Mouse (Mus musculus) liver, embryonic 12.5 days (tissue): ENCODE data around the gene Gm13278. TPM values are rescaled to one million over a fixed set of nuclear protein-coding genes. Genes with fewer than 3 reads are reported as not detected.
"Not testable (repeated sequence)": the region's sequence is repeated elsewhere in the genome, so short reads cannot be mapped to it uniquely, and the experiment has no call there.

Experiments
- ATAC-seq: fragments of 200-750 bp; cut with Nextera tagmentation; 2 replicates; pipeline ENCODE4 v1.8.0; 2017; ENCODE audit warnings: moderate number of reproducible peaks, mild to moderate bottlenecking, moderate library complexity
- H3K27ac ChIP-seq: fragments of 300-500 bp; sonication (generic); 2 replicates; pipeline ENCODE4 v1.5.1; 2016; ENCODE audit warnings: mild to moderate bottlenecking
- H3K27me3 ChIP-seq: fragments of 300-500 bp; sonication (generic); replicated peaks from 2 replicates; pipeline ENCODE4 v1.6.1; 2016; ENCODE audit warnings: mild to moderate bottlenecking, moderate library complexity
- H3K36me3 ChIP-seq: fragments of 300-500 bp; sonication (generic); 2 replicates; pipeline ENCODE4 v1.6.1; 2016; ENCODE audit warnings: mild to moderate bottlenecking, moderate library complexity
- H3K4me1 ChIP-seq: fragments of 300-500 bp; sonication (generic); 2 replicates; pipeline ENCODE4 v1.6.1; 2016
- H3K4me2 ChIP-seq: fragments of 300-500 bp; sonication (generic); 2 replicates; pipeline ENCODE4 v1.6.1; 2016; ENCODE audit warnings: mild to moderate bottlenecking, moderate library complexity
- H3K4me3 ChIP-seq: fragments of 300-500 bp; sonication (generic); 2 replicates; pipeline ENCODE4 v1.5.1; 2016; ENCODE audit warnings: mild to moderate bottlenecking, moderate library complexity
- H3K9ac ChIP-seq: fragments of 300-500 bp; sonication (generic); 2 replicates; pipeline ENCODE4 v1.6.1; 2016; ENCODE audit warnings: mild to moderate bottlenecking, moderate library complexity
- H3K9me3 ChIP-seq: fragments of 300-500 bp; sonication (generic); replicated peaks from 2 replicates; pipeline ENCODE4 v1.6.1; 2016; ENCODE audit warnings: mild to moderate bottlenecking, moderate library complexity
- WGBS: fragments of 180-500 bp; shearing (Covaris S2); methylation state at CpG from one replicate; pipeline ENCODE4 v1.1.7; 2016; ENCODE audit not compliant: insufficient replicate concordance; 5-methylcytosine and 5-hydroxymethylcytosine counted together
- polyA plus RNA-seq: library from polyadenylated mRNA; unstranded; fragments of >200 nt; fragmentation: Nextera tagmentation; extraction: Ambion mirVana; gene quantifications from 2 replicates; pipeline ENCODE4 v1.2.1, GENCODE M21; 2016

The Gm13278 gene
- polyA plus RNA-seq, 1 experiment from 2014 or later = not detected

- H3K36me3 ChIP-seq, H3K9me3 ChIP-seq, ATAC-seq, H3K4me3 ChIP-seq, H3K27me3 ChIP-seq, H3K27ac ChIP-seq, H3K4me1 ChIP-seq, H3K9ac ChIP-seq: not testable (repeated sequence)
- no CpG with 5 or more reads among the region's 29 CpGs for WGBS
- peak within 1 kb of the TSS; percentile 47 for H3K4me2 ChIP-seq
Measured at GRCm38 (mm10) chr4:88802954-88803353, 11.6 kb downstream of the Gm13278 start, which contains the start of gene Gm13287. Gene Gm13287, plus strand, starts transcription at chr4:88803254.

GRCm38 (mm10) chr4:88805231-88805630 lies 13.9 kb downstream of the Gm13278 start, which contains the start of gene Gm13288:
Gene Gm13288, plus strand, starts transcription at chr4:88805531.
- not testable (repeated sequence) for H3K36me3 ChIP-seq, H3K4me3 ChIP-seq, H3K4me1 ChIP-seq, H3K9ac ChIP-seq, ATAC-seq, H3K27ac ChIP-seq, H3K9me3 ChIP-seq
- H3K4me2 ChIP-seq = peak within 1 kb of the TSS; percentile 50
- peaks cover 12% of the 10 kb centered on the region for H3K27me3 ChIP-seq
- WGBS = no CpG with 5 or more reads among the region's 8 CpGs

DNA sequence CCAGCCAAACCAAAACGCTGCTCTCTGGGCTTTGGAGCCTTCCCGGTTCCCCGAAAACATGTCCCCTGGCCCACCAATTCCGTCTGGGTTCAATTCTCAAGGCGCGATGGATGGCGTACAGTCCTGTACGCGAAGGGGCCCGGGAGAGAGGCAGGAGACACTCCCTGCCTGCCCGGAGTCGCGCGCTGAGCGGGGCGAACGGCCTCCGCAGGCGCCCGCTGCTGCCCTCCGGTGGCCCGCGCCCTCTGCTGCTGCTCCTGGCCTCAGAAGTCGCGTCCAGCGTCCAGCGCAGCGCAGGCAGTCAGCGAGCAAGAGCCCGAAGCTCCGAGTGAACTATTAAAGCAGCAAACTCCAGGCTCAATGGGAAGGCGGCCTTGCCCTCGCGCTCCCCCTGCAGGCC lies 14.4 kb downstream of the Gm13278 start:
- H3K9me3 ChIP-seq, H3K9ac ChIP-seq, H3K4me1 ChIP-seq, H3K27ac ChIP-seq, H3K4me3 ChIP-seq, ATAC-seq, H3K36me3 ChIP-seq: not testable (repeated sequence)
- Histone ChIP-seq H3K4me2 (peak overlapping the region; percentile 50), H3K27me3 (peaks cover 12% of the 10 kb centered on the region)
- WGBS = 4% methylated on average over 5 of the region's 34 CpGs

GRCm38 (mm10) chr4:88815928-88816327 lies 24.6 kb downstream of the Gm13278 start, which contains the start of gene Ifna7:
Gene Ifna7, plus strand, starts transcription at chr4:88816228.
- no peaks in the 10 kb centered on the region for H3K4me1 ChIP-seq
- no peak within 1 kb of the TSS for H3K4me2 ChIP-seq
- no peaks in the 10 kb centered on the region for H3K9me3 ChIP-seq
- 37% methylated on average over 3 of the region's 3 CpGs for WGBS
- peaks cover 4% of the 10 kb centered on the region; the same call in 1 of the 2 replicates for H3K27me3 ChIP-seq
- H3K9ac ChIP-seq = no peak within 1 kb of the TSS
- H3K27ac ChIP-seq = no peak within 1 kb of the TSS
- H3K4me3 ChIP-seq = no peak within 1 kb of the TSS
- ATAC-seq = no peak
- no peaks in the 10 kb centered on the region for H3K36me3 ChIP-seq

GRCm38 (mm10) chr4:88819659-88820058 lies 28.3 kb downstream of the Gm13278 start, which contains the start of gene Ifna11:
Gene Ifna11, plus strand, starts transcription at chr4:88819959.
- H3K9me3 ChIP-seq = no peaks in the 10 kb centered on the region
- H3K4me2 ChIP-seq = no peak within 1 kb of the TSS
- H3K4me1 ChIP-seq = no peaks in the 10 kb centered on the region
- H3K27me3 ChIP-seq = peaks cover 4% of the 10 kb centered on the region; the same call in 1 of the 2 replicates
- no peak within 1 kb of the TSS for H3K27ac ChIP-seq
- H3K4me3 ChIP-seq = no peak within 1 kb of the TSS
- no peak for ATAC-seq
- H3K9ac ChIP-seq = no peak within 1 kb of the TSS
- H3K36me3 ChIP-seq = no peaks in the 10 kb centered on the region
- 45% methylated on average over 1 of the region's 1 CpGs for WGBS

DNA sequence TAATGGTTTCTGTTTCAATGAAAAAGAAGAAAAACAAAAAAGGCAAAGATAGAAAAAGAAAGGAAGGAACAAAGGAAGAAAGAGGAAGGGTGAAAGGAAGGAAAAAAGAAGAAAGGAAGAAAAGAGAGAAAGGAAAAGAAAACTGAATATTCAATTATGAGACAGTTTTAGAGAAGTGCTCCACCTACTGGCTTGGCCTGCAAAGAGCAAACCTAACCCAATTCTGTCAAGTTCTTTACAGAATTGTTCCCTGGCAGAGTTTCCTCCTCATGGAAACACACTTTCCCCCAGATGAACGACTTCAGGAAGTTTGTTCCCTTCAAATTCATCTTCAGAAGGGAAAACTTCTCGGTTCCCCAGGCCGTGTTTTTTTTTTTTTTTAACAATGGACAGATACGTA lies 31.6 kb downstream of the Gm13278 start:
- H3K4me3 ChIP-seq = no peak overlapping the region
- H3K4me2 ChIP-seq = no peak overlapping the region
- 0 out of 2 replicates have a peak, but pooled peaks cover 4% of the 10 kb centered on the region for H3K27me3 ChIP-seq
- H3K4me1 ChIP-seq = no peaks in the 10 kb centered on the region
- no peaks in the 10 kb centered on the region for H3K36me3 ChIP-seq
- no peak overlapping the region for H3K27ac ChIP-seq
- H3K9ac ChIP-seq = no peak overlapping the region
- no peak for ATAC-seq
- 20% methylated on average over 4 of the region's 4 CpGs for WGBS
- H3K9me3 ChIP-seq = no peaks in the 10 kb centered on the region

GRCm38 (mm10) chr4:88827116-88827515 lies 35.8 kb downstream of the Gm13278 start, which contains the start of gene Ifna6:
Gene Ifna6, plus strand, starts transcription at chr4:88827416.
- not testable (repeated sequence) for H3K9me3 ChIP-seq, H3K36me3 ChIP-seq, H3K4me1 ChIP-seq, H3K27me3 ChIP-seq, ATAC-seq, H3K9ac ChIP-seq, H3K4me3 ChIP-seq, H3K27ac ChIP-seq, H3K4me2 ChIP-seq

GRCm38 (mm10) chr4:88830523-88830922 lies 39.2 kb downstream of the Gm13278 start:
- H3K27me3 ChIP-seq = no peaks in the 10 kb centered on the region
- no peaks in the 10 kb centered on the region for H3K36me3 ChIP-seq
- no peak for ATAC-seq
- no peaks in the 10 kb centered on the region for H3K4me1 ChIP-seq
- no peaks in the 10 kb centered on the region for H3K9me3 ChIP-seq
- H3K4me3 ChIP-seq = no peak overlapping the region
- no peak overlapping the region for H3K4me2 ChIP-seq
- no peak overlapping the region for H3K27ac ChIP-seq
- 18% methylated on average over 4 of the region's 4 CpGs for WGBS
- no peak overlapping the region for H3K9ac ChIP-seq

DNA sequence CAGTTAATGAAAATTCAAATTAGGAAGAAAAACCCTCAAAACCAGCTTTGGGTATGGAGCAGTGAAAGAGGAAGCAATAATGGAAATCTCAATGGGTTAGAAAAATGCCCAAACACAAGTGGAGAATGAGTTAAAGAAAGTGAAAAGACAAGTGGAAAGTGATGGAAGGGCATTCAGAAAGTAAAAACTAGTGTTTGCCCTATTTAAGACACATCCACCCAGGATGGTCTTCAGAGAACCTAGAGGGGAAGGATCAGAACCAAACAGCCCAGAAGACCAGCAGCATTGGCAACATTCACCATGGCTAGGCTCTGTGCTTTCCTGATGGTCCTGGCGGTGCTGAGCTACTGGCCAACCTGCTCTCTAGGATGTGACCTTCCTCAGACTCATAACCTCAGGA lies 43.9 kb downstream of the Gm13278 start, which contains the start of gene Ifna5:
Gene Ifna5 (plus strand): TSS at position 301 of the 400 bp plus-strand sequence.
- 53% methylated on average over 1 of the region's 1 CpGs for WGBS
- not testable (repeated sequence) for H3K4me1 ChIP-seq, H3K4me2 ChIP-seq, ATAC-seq, H3K27me3 ChIP-seq, H3K4me3 ChIP-seq, H3K9ac ChIP-seq, H3K36me3 ChIP-seq, H3K27ac ChIP-seq, H3K9me3 ChIP-seq

GRCm38 (mm10) chr4:88838828-88839227 lies 47.5 kb downstream of the Gm13278 start:
- Histone ChIP-seq H3K4me3 (no peak overlapping the region), H3K27me3 (0 out of 2 replicates have a peak, but pooled peaks cover 8% of the 10 kb centered on the region), H3K4me1 (no peaks in the 10 kb centered on the region), H3K4me2 (no peak overlapping the region), H3K9ac (no peak overlapping the region), H3K27ac (no peak overlapping the region), H3K36me3 (no peaks in the 10 kb centered on the region), H3K9me3 (no peaks in the 10 kb centered on the region)
- 28% methylated on average over 3 of the region's 3 CpGs for WGBS
- no peak for ATAC-seq

- 46% methylated on average over 3 of the region's 3 CpGs for WGBS
- Histone ChIP-seq H3K27ac (no peak overlapping the region), H3K4me3 (no peak overlapping the region), H3K4me1 (no peaks in the 10 kb centered on the region), H3K9ac (no peak overlapping the region), H3K9me3 (no peaks in the 10 kb centered on the region), H3K4me2 (no peak overlapping the region), H3K27me3 (0 out of 2 replicates have a peak, but pooled peaks cover 8% of the 10 kb centered on the region), H3K36me3 (no peaks in the 10 kb centered on the region)
- no peak for ATAC-seq
Measured at GRCm38 (mm10) chr4:88840058-88840457, 48.7 kb downstream of the Gm13278 start.

DNA sequence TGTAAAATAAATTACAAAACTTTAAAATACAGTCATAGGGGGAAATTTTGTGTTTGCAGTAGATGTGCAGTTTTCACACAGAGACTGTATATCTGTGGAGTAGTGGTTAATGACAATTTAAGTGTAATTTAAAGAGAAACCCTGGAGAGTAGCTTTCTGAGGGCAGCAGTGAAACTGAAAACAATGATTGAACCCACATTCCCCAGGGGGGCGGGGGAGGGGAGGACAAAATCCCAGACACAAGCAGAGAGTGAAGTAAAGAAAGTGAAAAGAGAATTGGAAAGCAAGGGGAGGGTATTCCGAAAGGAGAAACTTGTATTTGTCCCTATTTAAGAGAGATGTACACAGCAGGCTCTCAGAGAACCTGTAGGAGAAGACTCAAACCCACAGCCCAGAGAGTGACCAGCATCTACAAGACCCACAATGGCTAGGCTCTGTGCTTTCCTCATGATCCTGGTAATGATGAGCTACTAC lies 50.1 kb downstream of the Gm13278 start, which contains the start of gene Ifna4:
Gene Ifna4 (plus strand): TSS at position 424 of the 474 bp plus-strand sequence.
- Histone ChIP-seq H3K4me1 (no peaks in the 10 kb centered on the region), H3K4me3 (no peak within 1 kb of the TSS), H3K27ac (no peak within 1 kb of the TSS), H3K9ac (no peak within 1 kb of the TSS), H3K9me3 (no peaks in the 10 kb centered on the region), H3K27me3 (0 out of 2 replicates have a peak, but pooled peaks cover 8% of the 10 kb centered on the region), H3K4me2 (no peak within 1 kb of the TSS), H3K36me3 (no peaks in the 10 kb centered on the region)
- 35% methylated on average over 2 of the region's 2 CpGs for WGBS
- no peak for ATAC-seq
